Mouse (Mus musculus): Measurements from ENCODE around the gene Dag1.
"Not testable (repeated sequence)": the region's sequence is repeated elsewhere in the genome, so short reads cannot be mapped to it uniquely, and the experiment has no call there.

Gene Dag1

GRCm38 (mm10) chr9:108274476-108275330 is 10.9 kb upstream of the Dag1 start:
- no peak for DNase-seq (ENCODE audit: low spot score in 2 of 2)

- no peak for DNase-seq (ENCODE audit: low spot score in 2 of 2)
These were observed 9.7 kb upstream of the Dag1 start for GRCm38 (mm10) chr9:108273485-108273884.

- DNase-seq (ENCODE audit: low spot score in 2 of 2): no peak
These were observed 8.9 kb upstream of the Dag1 start for GRCm38 (mm10) chr9:108272691-108273090.

- no peak for DNase-seq (ENCODE audit: low spot score in 2 of 2)
These were observed 8.2 kb upstream of the Dag1 start for GRCm38 (mm10) chr9:108271941-108272340.

- DNase-seq (ENCODE audit: low spot score in 2 of 2): not testable (repeated sequence)
These were observed 4.9 kb upstream of the Dag1 start for GRCm38 (mm10) chr9:108268701-108269100.

- DNase-seq (ENCODE audit: low spot score in 2 of 2): peak; percentile 59 to 66
These were observed 3.9 kb upstream of the Dag1 start for GRCm38 (mm10) chr9:108267691-108268090.

- no peak for DNase-seq (ENCODE audit: low spot score in 2 of 2)
These were observed 2.6 kb upstream of the Dag1 start for GRCm38 (mm10) chr9:108266261-108266935.

GRCm38 (mm10) chr9:108264191-108264921 is 598 bp upstream of the Dag1 start:
- DNase-seq (ENCODE audit: low spot score in 2 of 2): peak in 1 of 2 experiments; percentile 40

GRCm38 (mm10) chr9:108263131-108263681 is 552 bp downstream of the Dag1 start:
- peak in 1 of 2 experiments; percentile 32 for DNase-seq (ENCODE audit: low spot score in 2 of 2)

- DNase-seq (ENCODE audit: low spot score in 2 of 2): peak in 1 of 2 experiments; percentile 10
These were observed 1.2 kb downstream of the Dag1 start for GRCm38 (mm10) chr9:108262494-108263049.

- no peak for DNase-seq (ENCODE audit: low spot score in 2 of 2)
These were observed 1.9 kb downstream of the Dag1 start for GRCm38 (mm10) chr9:108261865-108262264.

- DNase-seq (ENCODE audit: low spot score in 2 of 2): no peak
These were observed 3.2 kb downstream of the Dag1 start for GRCm38 (mm10) chr9:108260526-108260925.

- no peak for DNase-seq (ENCODE audit: low spot score in 2 of 2)
These were observed 11.0 kb downstream of the Dag1 start for GRCm38 (mm10) chr9:108252766-108253165.

GRCm38 (mm10) chr9:108251877-108252276 is 11.9 kb downstream of the Dag1 start:
- no peak for DNase-seq (ENCODE audit: low spot score in 2 of 2)

- DNase-seq (ENCODE audit: low spot score in 2 of 2): no peak
These were observed 14.8 kb downstream of the Dag1 start for GRCm38 (mm10) chr9:108248957-108249356.

- DNase-seq (ENCODE audit: low spot score in 2 of 2): no peak
These were observed 18.8 kb downstream of the Dag1 start for GRCm38 (mm10) chr9:108244984-108245383.

- DNase-seq (ENCODE audit: low spot score in 2 of 2): no peak
These were observed 19.2 kb downstream of the Dag1 start for GRCm38 (mm10) chr9:108244540-108244939.

- no peak for DNase-seq (ENCODE audit: low spot score in 2 of 2)
These were observed 23.8 kb downstream of the Dag1 start for GRCm38 (mm10) chr9:108239951-108240350.

GRCm38 (mm10) chr9:108238831-108239230 is 24.9 kb downstream of the Dag1 start:
- DNase-seq (ENCODE audit: low spot score in 2 of 2): no peak

- DNase-seq (ENCODE audit: low spot score in 2 of 2): no peak
These were observed 25.4 kb downstream of the Dag1 start for GRCm38 (mm10) chr9:108238402-108238801.

GRCm38 (mm10) chr9:108234682-108235081 is 29.1 kb downstream of the Dag1 start:
- DNase-seq (ENCODE audit: low spot score in 2 of 2): no peak

GRCm38 (mm10) chr9:108232908-108233307 is 30.9 kb downstream of the Dag1 start:
- no peak for DNase-seq (ENCODE audit: low spot score in 2 of 2)

Data from urinary bladder, postnatal 36 days (tissue).